Mouse (Mus musculus) megakaryocyte, embryonic 14.5 days (primary cell): ENCODE measurements around the gene Alkbh1.

Experiments used
- FLI1 ChIP-seq: IDR thresholded peaks from 2 replicates; pipeline ENCODE4 v1.6.1; 2012; ENCODE audit warnings: low read length, inconsistent platforms, mixed read lengths
- GATA1 ChIP-seq: IDR thresholded peaks from 3 replicates; pipeline ENCODE4 v1.6.1; 2012; ENCODE audit warnings: mixed read lengths, low read length, inconsistent platforms, borderline replicate concordance

DNA sequence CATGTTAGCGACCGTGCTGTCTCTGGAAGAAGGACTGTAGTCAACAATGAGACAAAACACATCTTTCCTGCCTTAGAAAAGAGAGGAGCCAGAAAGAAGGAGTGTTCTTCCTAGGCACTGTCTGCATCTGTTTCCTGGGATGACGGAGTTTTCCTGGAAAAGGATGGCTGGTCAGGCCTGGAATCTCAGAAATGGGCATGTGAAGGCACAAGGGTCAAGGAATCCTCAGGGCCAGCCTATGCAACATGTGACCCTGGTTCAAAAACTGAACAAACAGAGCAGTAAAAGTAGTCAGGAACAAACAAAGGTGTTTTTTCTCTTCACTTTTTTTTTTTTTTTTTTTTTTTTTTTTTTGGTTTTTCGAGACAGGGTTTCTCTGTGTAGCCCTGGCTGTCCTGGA is 46.7 kb downstream of the Alkbh1 start:
- TF ChIP-seq FLI1 (no peak), GATA1 (no peak)
